Comparison of ENCODE assay signal across 8 mouse cellular contexts in genomic region chr19:60755438-60756191, GRCm38 (mm10). TPM values are rescaled to one million over a fixed set of nuclear protein-coding genes. Genes with fewer than 3 reads are reported as not detected.
A peak's percentile ranks its signal among the peaks of the same experiment; 100 is the strongest.
DNase-seq lines count a peak whose midpoint lies in the region; ATAC-seq lines count a peak whose summit lies in the region.

Nanos1 (plus strand) TSS chr19:60755987.

- H3K4me2 ChIP-seq in hindbrain, embryonic 16.5 days (ENCODE audit: low read length), result peak within 1 kb of the TSS; percentile 87

- H3K27ac ChIP-seq in hindbrain, embryonic 16.5 days (ENCODE audit: low read depth, low read length), result peak within 1 kb of the TSS; percentile 90

- H3K4me1 ChIP-seq in hindbrain, embryonic 16.5 days (ENCODE audit: control insufficient read depth, insufficient read depth, low read depth, low read length), result peaks cover 16% of the 10 kb centered on the region

- no peaks in the 10 kb centered on the region for H3K9me3 ChIP-seq in hindbrain, embryonic 16.5 days (ENCODE audit: control insufficient read depth, low read length)

- peak; percentile 97 for DNase-seq in ZHBTc4 (ENCODE audit: low read depth, low spot score)
- DNase-seq in cerebellum, postnatal 4 days (ENCODE audit: low spot score in 2 of 2), result peak; percentile 79 to 90
- DNase-seq in gastrocnemius, adult 18-20 months (ENCODE audit: low spot score), result peak; percentile 87
- peak; percentile 90 to 95 for DNase-seq in left cerebral cortex, adult 18-20 months (ENCODE audit: low spot score in 2 of 2)
- peak; percentile 93 for DNase-seq in lung, postnatal 4 days
- peak; percentile 95 for DNase-seq in retina, postnatal 1 day
- DNase-seq in thymus, postnatal 4 days, result peak; percentile 96

- H3K4me3 ChIP-seq in hindbrain, embryonic 16.5 days (ENCODE audit: low read length), result peak within 1 kb of the TSS; percentile 88

- WGBS in hindbrain, embryonic 16.5 days, result under 1% methylated on average over 50 of the region's 58 CpGs

- 0 out of 2 replicates have a peak, but pooled peaks cover 4% of the 10 kb centered on the region for H3K36me3 ChIP-seq in hindbrain, embryonic 16.5 days (ENCODE audit: control insufficient read depth, insufficient read depth, low read length)

- H3K27me3 ChIP-seq in hindbrain, embryonic 16.5 days (replicated peaks; ENCODE audit: control insufficient read depth, insufficient read depth, low read length), result no peaks in the 10 kb centered on the region; the same call in 1 of the 2 replicates

- peak; percentile 96 for ATAC-seq in hindbrain, embryonic 16.5 days

- H3K9ac ChIP-seq in hindbrain, embryonic 16.5 days (ENCODE audit: low read depth, low read length), result peak within 1 kb of the TSS; percentile 90

RNA-seq across cellular contexts. Expression of gene Nanos1, which starts in this region (rescaled TPM):
- total RNA-seq in gastrocnemius, adult 18-20 months (2021), result under 1 TPM in 1 of 2 experiments, not detected in 1; 0.07 TPM
- 16.1 and 16.5 TPM in 2 replicates for polyA plus RNA-seq in hindbrain, embryonic 16.5 days (2015; fragmentation: Nextera tagmentation; extraction: Ambion mirVana)
- 10 to 100 TPM; 26.5 to 27.0 TPM for total RNA-seq in left cerebral cortex, adult 18-20 months (2021)

Comparison
In these comparisons a context has a peak if more than half of its experiments do, and no peak if none do; other contexts are left out.
1. Peak in every context shown above with its lines: DNase-seq, ATAC-seq, H3K4me3 ChIP-seq and H3K27ac ChIP-seq.
2. RNA of gene Nanos1 (total RNA-seq): 26.5 to 27.0 TPM in left cerebral cortex, adult 18-20 months; 0.07 TPM in gastrocnemius, adult 18-20 months; every median in the first group is over 10 times any median in the second.
3. Peak in DNase-seq in gastrocnemius, adult 18-20 months; RNA of the gene not detected or under 1 TPM.